Mouse (Mus musculus): Measurements from ENCODE around the gene Abcg8. TPM values are rescaled to one million over a fixed set of nuclear protein-coding genes. Genes with fewer than 3 reads are reported as not detected.

Abcg8 gene
- total RNA-seq, 2 experiments from 2014 or later = not detected

Other genes starting within 250 kb of the Abcg8 start
- 1 to 10 TPM; 4.3 to 5.8 TPM for gene Thada, start 210.1 kb upstream of the Abcg8 start, total RNA-seq (2021)
- 1 to 10 TPM; 1.5 to 1.6 TPM for gene Plekhh2, start 164.4 kb upstream of the Abcg8 start, total RNA-seq (2021)
- gene Dync2li1, start 49.8 kb upstream of the Abcg8 start, total RNA-seq (2021) = 1 to 10 TPM; 2.6 to 3.3 TPM
- not detected for gene Abcg5, start 6.7 kb downstream of the Abcg8 start, total RNA-seq (2021)
- 10 to 100 TPM; 64.4 to 68.6 TPM for gene Lrpprc, start 114.5 kb downstream of the Abcg8 start, total RNA-seq (2021)